Mouse (Mus musculus) erythroblast, embryonic 14.5 days (primary cell): ENCODE data around the gene Il3. TPM values are rescaled to one million over a fixed set of nuclear protein-coding genes. Genes with fewer than 3 reads are reported as not detected.

ENCODE experiments used
- H3K27me3 ChIP-seq: 2 replicates; pipeline ENCODE4 v1.6.1; 2012; ENCODE audit warnings: inconsistent platforms; ENCODE audit not compliant: control insufficient read depth
- H3K36me3 ChIP-seq: 2 replicates; pipeline ENCODE4 v1.6.1; 2012; ENCODE audit warnings: mild to moderate bottlenecking, inconsistent platforms; ENCODE audit not compliant: control insufficient read depth
- H3K4me1 ChIP-seq: 2 replicates; pipeline ENCODE4 v1.6.1; 2012; ENCODE audit warnings: inconsistent platforms; ENCODE audit not compliant: control insufficient read depth
- H3K4me3 ChIP-seq: replicated peaks from 2 replicates; pipeline ENCODE3; 2012; ENCODE audit warnings: moderate library complexity, mild to moderate bottlenecking, inconsistent platforms
- H3K9me3 ChIP-seq: 2 replicates; pipeline ENCODE4 v1.6.1; 2012; ENCODE audit warnings: low read length, inconsistent platforms, mixed read lengths; ENCODE audit not compliant: control insufficient read depth
- GATA1 ChIP-seq: IDR thresholded peaks from 2 replicates; pipeline ENCODE4 v1.6.1; 2012; ENCODE audit warnings: low read length, inconsistent platforms, mixed read lengths
- TAL1 ChIP-seq: IDR thresholded peaks from 3 replicates; pipeline ENCODE4 v1.6.1; 2012; ENCODE audit warnings: low read length, inconsistent platforms, mixed read lengths
- polyA plus RNA-seq: library from polyadenylated mRNA; stranded (reverse); fragments of >175 nt; gene quantifications from 2 replicates; pipeline ENCODE4 v1.2.3, GENCODE M21; 2012

Gene Il3
- polyA plus RNA-seq, 1 experiment: not detected

DNA sequence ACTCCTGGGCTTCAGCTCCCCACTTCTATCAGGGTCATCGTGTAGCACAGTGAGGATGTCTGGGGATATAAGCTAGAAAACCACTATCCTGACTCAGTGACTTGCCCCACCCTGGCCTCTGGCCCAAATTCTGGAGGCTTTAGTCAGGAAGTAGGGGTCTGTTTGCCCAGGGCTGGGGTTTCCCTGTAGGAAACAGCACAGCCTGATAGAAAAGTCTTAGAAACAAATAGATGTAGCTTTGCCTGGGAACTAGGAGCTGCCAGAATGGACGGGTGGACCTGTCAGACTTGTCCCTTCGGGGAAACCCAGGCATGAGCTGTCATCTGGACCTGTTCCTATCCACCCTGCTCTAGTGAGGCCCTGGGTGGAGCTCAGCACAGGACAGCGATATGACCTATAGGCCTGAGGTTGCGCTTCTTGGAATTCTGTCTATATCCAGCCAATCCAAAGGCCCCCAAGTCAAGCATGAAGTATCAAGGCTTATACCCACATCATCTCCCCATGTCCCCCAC lies 42.5 kb downstream of the Il3 start:
- no peak for TF ChIP-seq GATA1
- no peak for TF ChIP-seq TAL1
- Histone ChIP-seq H3K36me3 (no peaks in the 10 kb centered on the region), H3K27me3 (no peaks in the 10 kb centered on the region), H3K9me3 (no peaks in the 10 kb centered on the region), H3K4me3 (no peak overlapping the region), H3K4me1 (no peaks in the 10 kb centered on the region)

DNA sequence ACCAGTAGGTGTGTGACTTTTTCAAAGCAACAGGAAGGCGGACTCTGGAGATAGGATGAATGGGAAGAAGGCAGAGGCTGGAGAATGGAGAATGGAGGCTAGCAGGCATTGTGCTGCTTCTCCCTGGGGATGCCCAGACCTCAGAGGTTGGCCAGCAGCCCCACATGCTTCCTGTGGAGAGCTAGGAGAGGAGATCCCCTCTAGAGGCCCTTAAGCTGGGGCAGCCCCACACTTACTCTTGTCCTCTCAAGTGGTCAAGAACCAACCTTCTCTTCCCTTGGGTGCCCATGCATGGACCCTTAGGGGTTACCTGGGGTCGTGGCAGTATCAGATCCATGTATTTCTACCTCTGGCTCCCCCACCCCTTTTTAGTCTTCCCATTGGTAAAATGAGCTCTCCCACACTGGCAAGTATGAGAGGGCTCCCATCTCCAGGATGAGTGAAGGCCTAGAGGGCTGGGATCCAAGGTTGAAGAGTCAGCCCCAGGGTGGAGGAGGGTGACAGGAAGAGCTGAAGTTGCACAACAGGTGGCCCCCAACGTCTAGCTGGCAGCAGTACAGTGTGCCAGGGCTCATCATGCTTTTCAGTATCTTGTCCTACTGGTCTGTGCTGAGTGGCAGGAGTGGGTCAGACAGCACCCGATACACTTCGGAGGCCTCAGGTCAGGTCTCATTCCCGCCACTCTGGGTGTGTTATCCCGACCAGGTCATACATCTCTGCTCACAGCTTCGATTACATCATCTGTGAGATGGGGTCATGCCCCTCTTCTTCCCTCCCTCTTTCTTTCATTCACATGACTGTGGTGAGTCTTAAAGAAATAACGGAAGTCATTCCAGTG lies 43.2 kb downstream of the Il3 start:
- no peaks in the 10 kb centered on the region for H3K36me3 ChIP-seq
- no peaks in the 10 kb centered on the region for H3K4me1 ChIP-seq
- H3K4me3 ChIP-seq: no peak overlapping the region
- H3K27me3 ChIP-seq: no peaks in the 10 kb centered on the region
- TF ChIP-seq GATA1: no peak
- TF ChIP-seq TAL1: no peak
- H3K9me3 ChIP-seq: no peaks in the 10 kb centered on the region

DNA sequence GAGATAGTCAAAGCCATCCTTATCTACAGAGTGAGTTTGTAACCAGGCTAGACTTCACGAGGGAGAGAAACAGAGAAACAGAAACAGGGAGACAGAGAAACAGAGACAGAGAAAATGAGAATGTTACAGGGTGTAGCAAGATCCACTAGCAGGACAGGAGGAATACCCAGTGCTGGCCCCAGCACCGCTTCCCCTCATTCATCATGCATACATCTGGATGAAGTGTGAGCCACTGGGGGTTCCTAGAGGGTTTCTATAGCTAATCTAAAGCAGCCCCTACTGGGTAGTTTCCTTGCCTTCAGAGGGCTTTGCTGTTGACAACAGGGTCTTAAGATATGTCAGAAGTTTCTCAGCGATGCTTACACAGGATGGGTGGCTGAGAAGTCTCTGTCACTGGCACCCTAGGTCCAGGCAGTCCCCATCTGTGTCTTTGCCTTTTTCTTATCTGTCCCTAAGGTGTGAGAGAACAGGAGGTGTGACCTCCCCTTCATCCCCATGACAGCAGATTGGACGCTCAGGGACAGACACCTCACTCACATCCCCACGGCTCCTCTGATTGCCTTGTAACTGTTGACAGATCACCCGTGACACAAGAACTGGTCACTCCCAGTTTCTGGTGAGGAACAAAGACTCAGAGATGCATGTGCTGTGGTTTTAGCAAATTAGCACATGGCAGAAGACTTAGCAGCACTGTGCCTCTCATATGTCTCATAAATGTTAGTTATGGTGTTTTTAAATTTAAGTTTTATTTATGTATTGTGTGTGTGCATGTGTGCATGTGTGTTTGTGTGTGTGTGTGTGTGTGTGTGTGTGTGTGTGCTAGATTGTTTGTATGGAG lies 47.0 kb downstream of the Il3 start:
- no peaks in the 10 kb centered on the region for H3K9me3 ChIP-seq
- no peak overlapping the region for H3K4me3 ChIP-seq
- TF ChIP-seq TAL1 (no peak), GATA1 (no peak)
- H3K4me1 ChIP-seq: no peaks in the 10 kb centered on the region
- H3K27me3 ChIP-seq: no peaks in the 10 kb centered on the region
- no peaks in the 10 kb centered on the region for H3K36me3 ChIP-seq

DNA sequence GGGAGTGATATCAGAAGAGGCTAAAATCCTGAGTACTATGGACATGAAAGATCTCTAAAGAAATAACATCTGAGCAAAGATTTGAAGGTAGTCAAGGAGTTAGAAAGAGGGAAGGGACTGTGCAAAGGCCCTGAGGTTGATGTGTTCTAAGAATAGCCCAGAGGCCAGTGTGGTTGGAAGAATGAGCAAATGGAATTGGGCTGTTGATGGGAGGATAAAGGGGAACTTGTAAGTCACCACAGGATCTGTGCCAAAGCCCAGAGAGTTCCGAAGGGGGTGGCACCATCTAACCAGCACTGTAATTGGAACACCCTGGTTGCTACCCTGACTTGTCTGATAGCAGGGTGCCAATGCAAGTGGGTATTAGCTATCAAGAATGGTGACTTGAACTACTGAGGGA lies 47.9 kb downstream of the Il3 start:
- H3K4me1 ChIP-seq: no peaks in the 10 kb centered on the region
- no peaks in the 10 kb centered on the region for H3K9me3 ChIP-seq
- no peak overlapping the region for H3K4me3 ChIP-seq
- TF ChIP-seq TAL1 (no peak), GATA1 (no peak)
- H3K36me3 ChIP-seq: no peaks in the 10 kb centered on the region
- no peaks in the 10 kb centered on the region; the same call in 1 of the 2 replicates for H3K27me3 ChIP-seq

DNA sequence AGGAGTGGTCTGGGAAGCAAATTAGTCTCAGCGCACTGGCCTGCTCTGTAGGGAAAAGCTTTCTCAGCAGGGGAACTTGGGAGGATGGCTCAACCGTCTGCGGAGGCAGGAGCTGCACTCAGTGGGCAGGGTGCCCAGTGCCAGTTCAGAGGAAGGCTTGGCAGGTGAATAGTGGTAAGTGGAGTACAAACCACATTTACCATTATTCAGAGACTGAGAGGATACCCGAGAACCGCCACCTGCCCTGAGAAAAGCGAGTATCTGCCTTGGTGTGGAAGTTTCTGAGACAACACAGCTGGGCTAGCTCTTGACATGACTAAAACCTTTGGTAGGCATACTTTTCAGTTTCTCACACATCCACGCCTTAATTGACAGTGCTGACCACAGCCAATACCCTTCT lies 49.7 kb downstream of the Il3 start:
- H3K4me3 ChIP-seq: no peak overlapping the region
- H3K27me3 ChIP-seq: no peaks in the 10 kb centered on the region; the same call in 1 of the 2 replicates
- TF ChIP-seq TAL1: no peak
- TF ChIP-seq GATA1: no peak
- H3K4me1 ChIP-seq: no peaks in the 10 kb centered on the region
- H3K36me3 ChIP-seq: no peaks in the 10 kb centered on the region
- no peaks in the 10 kb centered on the region for H3K9me3 ChIP-seq

DNA sequence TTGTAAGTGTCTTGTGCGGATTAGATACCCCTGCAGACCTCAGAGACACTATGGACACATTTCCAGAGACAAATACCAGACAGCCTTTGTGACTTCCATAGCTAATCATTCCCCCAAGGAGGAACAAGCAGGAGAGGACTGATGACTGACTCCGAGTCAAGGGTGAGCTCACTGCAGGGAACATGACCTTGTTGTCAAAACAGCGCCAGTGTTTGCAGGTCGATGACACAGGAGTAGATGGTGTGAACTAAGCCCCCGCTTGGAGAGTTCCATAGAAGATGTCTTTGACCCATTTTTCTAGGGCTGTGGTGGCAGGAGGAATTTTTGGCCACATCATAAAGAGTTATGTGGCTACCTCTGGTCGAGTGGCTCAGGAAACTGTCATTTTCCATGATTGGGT lies 51.0 kb downstream of the Il3 start:
- no peak for TF ChIP-seq GATA1
- H3K9me3 ChIP-seq: no peaks in the 10 kb centered on the region
- no peaks in the 10 kb centered on the region for H3K36me3 ChIP-seq
- no peaks in the 10 kb centered on the region for H3K4me1 ChIP-seq
- H3K27me3 ChIP-seq: no peaks in the 10 kb centered on the region; the same call in 1 of the 2 replicates
- H3K4me3 ChIP-seq: no peak overlapping the region

Other genes with a start within 250 kb of the Il3 start
- gene Slc22a4, start 239.2 kb downstream of the Il3 start, polyA plus RNA-seq: 10.1 and 12.5 TPM in 2 replicates
- 0.10 and 0.17 TPM in 2 replicates for gene Pdlim4, start 198.3 kb downstream of the Il3 start, polyA plus RNA-seq
- not detected in 2 replicates for gene P4ha2, start 167.2 kb downstream of the Il3 start, polyA plus RNA-seq
- gene Csf2, start 17.6 kb downstream of the Il3 start, polyA plus RNA-seq: not detected in 2 replicates
- 0.01 TPM in 2 replicates for gene Acsl6, start 36.5 kb upstream of the Il3 start, polyA plus RNA-seq
- not detected in 2 replicates for gene Meikin, start 103.4 kb upstream of the Il3 start, polyA plus RNA-seq
- gene Fnip1, start 170.9 kb upstream of the Il3 start, polyA plus RNA-seq: 0.01 and 0.03 TPM in 2 replicates